Mouse (Mus musculus): ENCODE data around the gene Rasl11a.

GRCm38 (mm10) chr5:146844301-146844941 lies 450 bp upstream of the Rasl11a start:
- TF ChIP-seq EP300 (IDR thresholded peaks at IDR 0.05; ENCODE audit: low read depth) (no peak), CTCF (IDR thresholded peaks at IDR 0.05; ENCODE audit: low read depth) (peak; percentile 29)

All from liver, postnatal 0 days (tissue).